In genomic region chr14:54772333-54772856, GRCm38 (mm10) we compare ENCODE assay signal across 12 mouse cellular contexts. TPM values are rescaled to one million over a fixed set of nuclear protein-coding genes. Genes with fewer than 3 reads are reported as not detected.
DNase-seq lines count a peak whose midpoint lies in the region; ATAC-seq and TF ChIP-seq lines count a peak whose summit lies in the region.
"Had no signal": no experiment of that assay in that cellular context is flagged by ENCODE, and none has a peak within 500 bp of the region (broad histone marks: within the 10 kb centered on the region; RNA-seq: fewer than 3 reads in every experiment).

No protein-coding gene starts in this region.

- no peaks in the 10 kb centered on the region for H3K36me3 ChIP-seq in forebrain, embryonic 15.5 days
- H3K36me3 ChIP-seq in forebrain, embryonic 11.5 days (ENCODE audit: control insufficient read depth, insufficient read depth, low read length), result no peaks in the 10 kb centered on the region
- no peaks in the 10 kb centered on the region for H3K36me3 ChIP-seq in testis, adult 2 months (ENCODE audit: control insufficient read depth, insufficient read depth, low read length)
- H3K36me3 ChIP-seq: liver, embryonic 13.5 days had no signal

- no peaks in the 10 kb centered on the region for H3K9me3 ChIP-seq in forebrain, embryonic 15.5 days
- H3K9me3 ChIP-seq in forebrain, embryonic 11.5 days (ENCODE audit: control insufficient read depth, low read length), result no peaks in the 10 kb centered on the region
- H3K9me3 ChIP-seq: liver, embryonic 13.5 days had no signal

- H3K27ac ChIP-seq in forebrain, embryonic 15.5 days (replicated peaks), result peak overlapping the region; percentile 82
- H3K27ac ChIP-seq in forebrain, embryonic 11.5 days (ENCODE audit: low read depth, low read length), result no peak overlapping the region
- H3K27ac ChIP-seq in testis, adult 2 months (ENCODE audit: control insufficient read depth, insufficient read depth, low read depth, low read length), result peak overlapping the region; percentile 5; the same call in 1 of the 2 replicates
- H3K27ac ChIP-seq: liver, embryonic 13.5 days had no signal

- WGBS in forebrain, embryonic 15.5 days, result 60% methylated on average over 20 of the region's 20 CpGs
- 85% methylated on average over 20 of the region's 20 CpGs for WGBS in forebrain, embryonic 11.5 days

- TF ChIP-seq CTCF in testis, adult 2 months (IDR thresholded peaks at IDR 0.05; ENCODE audit: control insufficient read depth, insufficient read depth, insufficient replicate concordance, low read depth, low read length), result no peak

- no peaks in the 10 kb centered on the region for H3K27me3 ChIP-seq in forebrain, embryonic 15.5 days
- no peaks in the 10 kb centered on the region for H3K27me3 ChIP-seq in forebrain, embryonic 11.5 days (ENCODE audit: control insufficient read depth, insufficient read depth, low read length)
- no peaks in the 10 kb centered on the region for H3K27me3 ChIP-seq in testis, adult 2 months (ENCODE audit: control insufficient read depth, insufficient read depth, low read length)
- H3K27me3 ChIP-seq: liver, embryonic 13.5 days had no signal

- TF ChIP-seq POLR2A in testis, adult 2 months (IDR thresholded peaks at IDR 0.05; ENCODE audit: control insufficient read depth, low read depth, low read length), result no peak

- H3K9ac ChIP-seq in forebrain, embryonic 15.5 days (replicated peaks), result no peak overlapping the region
- no peak overlapping the region for H3K9ac ChIP-seq in forebrain, embryonic 11.5 days (ENCODE audit: low read length)
- H3K9ac ChIP-seq: liver, embryonic 13.5 days had no signal

- no peak for DNase-seq in forebrain, embryonic 11.5 days (ENCODE audit: low spot score)
- DNase-seq in testis, postnatal 10 days (ENCODE audit: low spot score), result no peak
- peak; percentile 71 to 76 for DNase-seq in left cerebral cortex, postnatal 10 days (ENCODE audit: extremely low spot score in 1 of 2, low spot score in 2 of 2)
- no peak for DNase-seq in thymus, adult 18-20 months
- no peak for DNase-seq in kidney, adult 11 months
- no peak for DNase-seq in kidney, adult 18-20 months
- DNase-seq: B cell, adult 2 months; kidney, adult 8-10 months; liver, embryonic 13.5 days had no signal

- peak; percentile 88 for ATAC-seq in forebrain, embryonic 15.5 days (replicated peaks)
- no peak for ATAC-seq in forebrain, embryonic 11.5 days (replicated peaks; ENCODE audit: low FRiP score)

- intact Hi-C loops in left cerebral cortex, postnatal 10 days (cut with DNase I), result no loop called here

- H3K4me2 ChIP-seq in forebrain, embryonic 15.5 days (replicated peaks), result peak overlapping the region; percentile 9; the same call in 1 of the 2 replicates
- no peak overlapping the region for H3K4me2 ChIP-seq in forebrain, embryonic 11.5 days (ENCODE audit: low read depth, low read length, severe bottlenecking)
- H3K4me2 ChIP-seq: liver, embryonic 13.5 days had no signal

- peaks cover 12% of the 10 kb centered on the region for H3K4me1 ChIP-seq in forebrain, embryonic 15.5 days
- no peaks in the 10 kb centered on the region for H3K4me1 ChIP-seq in forebrain, embryonic 11.5 days (replicated peaks; ENCODE audit: control insufficient read depth, insufficient read depth, low read length)
- no peaks in the 10 kb centered on the region; the same call in 1 of the 2 replicates for H3K4me1 ChIP-seq in testis, adult 2 months (ENCODE audit: control insufficient read depth, insufficient read depth, low read length)

- H3K4me3 ChIP-seq in forebrain, embryonic 15.5 days, result no peak overlapping the region
- no peak overlapping the region for H3K4me3 ChIP-seq in forebrain, embryonic 11.5 days (ENCODE audit: low read depth, low read length)
- no peak overlapping the region for H3K4me3 ChIP-seq in testis, adult 2 months (ENCODE audit: control insufficient read depth, low read depth, low read length)
- H3K4me3 ChIP-seq: liver, embryonic 13.5 days had no signal

RNA-seq across cellular contexts. Expression of gene Slc7a8, which starts 9.4 kb away (rescaled TPM):
- polyA plus RNA-seq in forebrain, embryonic 15.5 days (2015; fragmentation: Nextera tagmentation; extraction: Ambion mirVana), result 6.4 and 8.2 TPM in 2 replicates
- polyA plus RNA-seq in forebrain, embryonic 11.5 days (2014; fragmentation: Nextera tagmentation; extraction: Ambion mirVana), result 1.5 and 2.1 TPM in 2 replicates
- polyA plus RNA-seq in testis, adult 2 months (2012; rRNA removed), result 18.8 and 27.5 TPM in 2 replicates
- 10 to 100 TPM; 62.2 to 67.9 TPM for total RNA-seq in left cerebral cortex, postnatal 10 days (2021)

RNA-seq across cellular contexts. Expression of gene Rnf212b, which starts 41.5 kb away (rescaled TPM):
- polyA plus RNA-seq in forebrain, embryonic 15.5 days (2015; fragmentation: Nextera tagmentation; extraction: Ambion mirVana), result not detected in 2 replicates
- polyA plus RNA-seq in forebrain, embryonic 11.5 days (2014; fragmentation: Nextera tagmentation; extraction: Ambion mirVana), result not detected in 2 replicates
- 9.1 and 9.5 TPM in 2 replicates for polyA plus RNA-seq in testis, adult 2 months (2012; rRNA removed)
- not detected for total RNA-seq in left cerebral cortex, postnatal 10 days (2021)
- polyA plus RNA-seq: liver, embryonic 13.5 days; spleen, adult 2 months had no signal

Comparison
In these comparisons a context has a peak if more than half of its experiments do, and no peak if none do; other contexts are left out.
1. DNase-seq: peak in left cerebral cortex, postnatal 10 days (2 of 2); none in forebrain, embryonic 11.5 days (single experiment), testis, postnatal 10 days (single experiment), thymus, adult 18-20 months (0 of 2), kidney, adult 11 months (single experiment) and kidney, adult 18-20 months (single experiment).